Mouse (Mus musculus): Measurements from ENCODE around the gene Mrps27.

The Mrps27 gene

GRCm38 (mm10) chr13:99441700-99442433 is 97.3 kb downstream of the Mrps27 start:
- WGBS = 46% methylated on average over 18 of the region's 18 CpGs

GRCm38 (mm10) chr13:99442434-99443249 is 98.1 kb downstream of the Mrps27 start:
- 54% methylated on average over 12 of the region's 12 CpGs for WGBS

- 37% methylated on average over 7 of the region's 7 CpGs for WGBS
These were observed 99.0 kb downstream of the Mrps27 start for GRCm38 (mm10) chr13:99443484-99444175.

- WGBS = 16% methylated on average over 10 of the region's 10 CpGs
These were observed 99.9 kb downstream of the Mrps27 start for GRCm38 (mm10) chr13:99444431-99444871.

- WGBS = 1% methylated on average over 6 of the region's 6 CpGs
These were observed 100.3 kb downstream of the Mrps27 start for GRCm38 (mm10) chr13:99444880-99445279.

GRCm38 (mm10) chr13:99447002-99447401 is 102.4 kb downstream of the Mrps27 start:
- WGBS = 38% methylated on average over 7 of the region's 7 CpGs

- 16% methylated on average over 11 of the region's 11 CpGs for WGBS
These were observed 103.0 kb downstream of the Mrps27 start for GRCm38 (mm10) chr13:99447403-99448199.

GRCm38 (mm10) chr13:99448278-99448677 is 103.7 kb downstream of the Mrps27 start:
- 47% methylated on average over 4 of the region's 4 CpGs for WGBS

GRCm38 (mm10) chr13:99449547-99449946 is 105.0 kb downstream of the Mrps27 start:
- WGBS = 84% methylated on average over 4 of the region's 4 CpGs

GRCm38 (mm10) chr13:99450766-99451165 is 106.2 kb downstream of the Mrps27 start:
- 36% methylated on average over 7 of the region's 7 CpGs for WGBS

- WGBS = 44% methylated on average over 5 of the region's 5 CpGs
These were observed 106.7 kb downstream of the Mrps27 start for GRCm38 (mm10) chr13:99451276-99451675.

- 71% methylated on average over 3 of the region's 3 CpGs for WGBS
These were observed 107.9 kb downstream of the Mrps27 start for GRCm38 (mm10) chr13:99452444-99452843.

GRCm38 (mm10) chr13:99454977-99455376 is 110.4 kb downstream of the Mrps27 start:
- 69% methylated on average over 7 of the region's 7 CpGs for WGBS

GRCm38 (mm10) chr13:99458658-99459386 is 114.2 kb downstream of the Mrps27 start:
- 40% methylated on average over 12 of the region's 12 CpGs for WGBS

GRCm38 (mm10) chr13:99459612-99460011 is 115.0 kb downstream of the Mrps27 start:
- WGBS = 53% methylated on average over 4 of the region's 4 CpGs

- 56% methylated on average over 4 of the region's 4 CpGs for WGBS
These were observed 117.3 kb downstream of the Mrps27 start for GRCm38 (mm10) chr13:99461886-99462285.

- WGBS = 61% methylated on average over 4 of the region's 4 CpGs
These were observed 120.0 kb downstream of the Mrps27 start for GRCm38 (mm10) chr13:99464551-99464950.

Measured in cerebral cortex, adult 2 months (tissue).